Mouse (Mus musculus) natural killer cell, adult 2 months (primary cell): Measurements from ENCODE around the gene Usp34.
A peak's percentile ranks its signal among the peaks of the same experiment; 100 is the strongest.
"Not testable (repeated sequence)": the region's sequence is repeated elsewhere in the genome, so short reads cannot be mapped to it uniquely, and the experiment has no call there.

Experiments
- DNase-seq, 2 experiments: peaks; one replicate each; pipeline ENCODE4 v3.0.0; 2022; ENCODE audit warnings: low spot score in 2 of 2

The Usp34 gene

GRCm38 (mm10) chr11:23357226-23357625 lies 50.5 kb downstream of the Usp34 start:
- DNase-seq = not testable (repeated sequence)

- not testable (repeated sequence) for DNase-seq
Observed at GRCm38 (mm10) chr11:23359687-23360235, 53.1 kb downstream of the Usp34 start.

- no peak for DNase-seq
Observed at GRCm38 (mm10) chr11:23362305-23362704, 55.6 kb downstream of the Usp34 start.

- no peak for DNase-seq
Observed at GRCm38 (mm10) chr11:23364348-23364747, 57.7 kb downstream of the Usp34 start.

GRCm38 (mm10) chr11:23372032-23372431 lies 65.3 kb downstream of the Usp34 start:
- no peak for DNase-seq

- no peak for DNase-seq
Observed at GRCm38 (mm10) chr11:23372490-23372889, 65.8 kb downstream of the Usp34 start.

GRCm38 (mm10) chr11:23380055-23380454 lies 73.4 kb downstream of the Usp34 start:
- DNase-seq = no peak

GRCm38 (mm10) chr11:23380595-23380994 lies 73.9 kb downstream of the Usp34 start:
- DNase-seq = no peak

GRCm38 (mm10) chr11:23382787-23383186 lies 76.1 kb downstream of the Usp34 start:
- no peak for DNase-seq

GRCm38 (mm10) chr11:23389649-23390048 lies 83.0 kb downstream of the Usp34 start:
- DNase-seq = no peak

GRCm38 (mm10) chr11:23392567-23392966 lies 85.9 kb downstream of the Usp34 start:
- DNase-seq = no peak

GRCm38 (mm10) chr11:23396608-23397007 lies 89.9 kb downstream of the Usp34 start:
- DNase-seq = no peak

GRCm38 (mm10) chr11:23400978-23401776 lies 94.5 kb downstream of the Usp34 start:
- DNase-seq = no peak

- no peak for DNase-seq
Observed at GRCm38 (mm10) chr11:23428301-23428700, 121.6 kb downstream of the Usp34 start.

GRCm38 (mm10) chr11:23430013-23430412 lies 123.3 kb downstream of the Usp34 start:
- no peak for DNase-seq

- no peak for DNase-seq
Observed at GRCm38 (mm10) chr11:23436076-23436475, 129.4 kb downstream of the Usp34 start.

- not testable (repeated sequence) for DNase-seq
Observed at GRCm38 (mm10) chr11:23465862-23466261, 159.2 kb downstream of the Usp34 start.

- DNase-seq = no peak
Observed at GRCm38 (mm10) chr11:23489955-23490354, 183.3 kb downstream of the Usp34 start.

GRCm38 (mm10) chr11:23492048-23492790 lies 185.5 kb downstream of the Usp34 start:
- DNase-seq = no peak

- no peak for DNase-seq
Observed at GRCm38 (mm10) chr11:23495231-23495630, 188.5 kb downstream of the Usp34 start.

GRCm38 (mm10) chr11:23496661-23497060 lies 190.0 kb downstream of the Usp34 start:
- DNase-seq = no peak

GRCm38 (mm10) chr11:23497335-23497717 lies 190.6 kb downstream of the Usp34 start:
- DNase-seq = peak; percentile 45
